Mouse (Mus musculus): ENCODE measurements at regions not wholly inside any gene's neighbourhood (a gene's known extent, or its start where the extent isn't known, plus 50 kb on each side); places are given as distances from the start of the nearest gene placed in this dataset.

GRCm38 (mm10) chr13:34576392-34576791, 76.9 kb downstream of the Pxdc1 start:
- no peak for DNase-seq

- no peak for DNase-seq
Observed at GRCm38 (mm10) chr13:34575997-34576314, 77.3 kb downstream of the Pxdc1 start.

GRCm38 (mm10) chr13:34575179-34575996, 77.9 kb downstream of the Pxdc1 start:
- no peak for DNase-seq

- DNase-seq, result no peak
Observed at GRCm38 (mm10) chr13:34569312-34569711, 84.0 kb downstream of the Pxdc1 start.

GRCm38 (mm10) chr13:34566687-34567086, 86.6 kb downstream of the Pxdc1 start:
- no peak for DNase-seq

GRCm38 (mm10) chr13:34550130-34550884, 103.0 kb downstream of the Pxdc1 start:
- DNase-seq, result no peak

- DNase-seq, result no peak
Observed at GRCm38 (mm10) chr13:34540646-34541045, 112.6 kb downstream of the Pxdc1 start.

GRCm38 (mm10) chr13:34533896-34534295, 119.4 kb downstream of the Pxdc1 start:
- DNase-seq, result no peak

GRCm38 (mm10) chr13:34511332-34511731, 142.0 kb downstream of the Pxdc1 start:
- no peak for DNase-seq

GRCm38 (mm10) chr13:34507224-34507623, 146.1 kb downstream of the Pxdc1 start:
- peak in 1 of 2 experiments; percentile 16 for DNase-seq

GRCm38 (mm10) chr13:34505861-34506260, 147.4 kb downstream of the Pxdc1 start:
- no peak for DNase-seq

GRCm38 (mm10) chr13:34504879-34505278, 148.4 kb downstream of the Pxdc1 start:
- no peak for DNase-seq

- no peak for DNase-seq
Observed at GRCm38 (mm10) chr13:34498910-34499309, 153.9 kb upstream of the Slc22a23 start.

- DNase-seq, result no peak
Observed at GRCm38 (mm10) chr13:34497667-34498066, 152.7 kb upstream of the Slc22a23 start.

GRCm38 (mm10) chr13:34484831-34485230, 139.8 kb upstream of the Slc22a23 start:
- no peak for DNase-seq

GRCm38 (mm10) chr13:34481461-34481860, 136.5 kb upstream of the Slc22a23 start:
- DNase-seq, result no peak

GRCm38 (mm10) chr13:34470410-34470809, 125.4 kb upstream of the Slc22a23 start:
- no peak for DNase-seq

- no peak for DNase-seq
Observed at GRCm38 (mm10) chr13:34469568-34469967, 124.6 kb upstream of the Slc22a23 start.

- DNase-seq, result no peak
Observed at GRCm38 (mm10) chr13:34468132-34468748, 123.3 kb upstream of the Slc22a23 start.

GRCm38 (mm10) chr13:34465862-34466430, 121.0 kb upstream of the Slc22a23 start:
- DNase-seq, result no peak

GRCm38 (mm10) chr13:34465456-34465855, 120.5 kb upstream of the Slc22a23 start:
- no peak for DNase-seq

GRCm38 (mm10) chr13:34464221-34464620, 119.2 kb upstream of the Slc22a23 start:
- DNase-seq, result no peak

GRCm38 (mm10) chr13:34462808-34463511, 118.0 kb upstream of the Slc22a23 start:
- DNase-seq, result no peak
